Mouse (Mus musculus) heart, adult 2 months (tissue): ENCODE results near the gene Oip5. TPM values are rescaled to one million over a fixed set of nuclear protein-coding genes. Genes with fewer than 3 reads are reported as not detected.

Source experiments
- DNase-seq, 2 experiments: peaks; one replicate each; pipeline ENCODE4 v3.0.0; 2021
- H3K27ac ChIP-seq: fragments of 200-600 bp; 2 replicates; pipeline ENCODE4 v1.8.1; 2022
- H3K27me3 ChIP-seq: fragments of 200-500 bp; 2 replicates; pipeline ENCODE4 v1.6.1; 2012; ENCODE audit warnings: mild to moderate bottlenecking, low read length, inconsistent platforms, mixed read lengths; ENCODE audit not compliant: control insufficient read depth, insufficient read depth
- H3K36me3 ChIP-seq: fragments of 200-500 bp; 2 replicates; pipeline ENCODE4 v1.6.1; 2012; ENCODE audit warnings: low read length, inconsistent platforms; ENCODE audit not compliant: control insufficient read depth, insufficient read depth
- H3K4me1 ChIP-seq: fragments of 200-500 bp; 2 replicates; pipeline ENCODE4 v1.6.1; 2011; ENCODE audit warnings: low read length; ENCODE audit not compliant: control insufficient read depth, insufficient read depth
- H3K4me3 ChIP-seq: fragments of 200-600 bp; 2 replicates; pipeline ENCODE4 v1.8.1; 2022
- H3K79me2 ChIP-seq: fragments of 200-500 bp; replicated peaks from 2 replicates; pipeline ENCODE4 v1.6.1; 2012; ENCODE audit warnings: mild to moderate bottlenecking, inconsistent platforms, low read length, moderate library complexity, mixed read lengths; ENCODE audit not compliant: control insufficient read depth, insufficient read depth
- H3K9ac ChIP-seq: fragments of 200-500 bp; 2 replicates; pipeline ENCODE4 v1.6.1; 2012; ENCODE audit warnings: low read depth, mild to moderate bottlenecking, control low read depth, inconsistent platforms, low read length, mixed read lengths
- CTCF ChIP-seq: fragments of 200-600 bp; IDR thresholded peaks from 2 replicates; pipeline ENCODE4 v1.8.1; 2022; ENCODE audit warnings: antibody characterized with exemption, mild to moderate bottlenecking, moderate library complexity
- EP300 ChIP-seq: fragments of 200-500 bp; IDR thresholded peaks from 2 replicates; pipeline ENCODE4 v1.6.1; 2011; ENCODE audit warnings: low read depth, low read length, control low read depth; ENCODE audit not compliant: insufficient read depth
- POLR2A ChIP-seq: fragments of 200-500 bp; IDR thresholded peaks from 2 replicates; pipeline ENCODE4 v1.6.1; 2011; ENCODE audit warnings: mild to moderate bottlenecking, low read depth, low read length, control low read depth; ENCODE audit not compliant: insufficient read depth
- WGBS: fragments of 180-500 bp; shearing (Covaris S2); methylation state at CpG from one replicate; pipeline ENCODE4 v1.1.7; 2018; 5-methylcytosine and 5-hydroxymethylcytosine counted together
- intact Hi-C: fragments of 180-260 bp; cut with DNase I; formaldehyde crosslinking; loops from one replicate; pipeline ENCODE4 v1.15.1; 2025
- polyA plus RNA-seq: library from polyadenylated mRNA; depleted of rRNA; stranded (reverse); fragments of >200 nt; gene quantifications from 2 replicates; pipeline ENCODE4 v1.2.3, GENCODE M21; 2012
- total RNA-seq, 2 experiments: library from RNA; stranded (reverse); gene quantifications; 2 replicates each; pipeline ENCODE4 v1.2.3; 2021

The Oip5 gene
- total and polyA plus RNA-seq, 3 experiments = 0.16 to 0.37 (median 0.20) TPM

DNA sequence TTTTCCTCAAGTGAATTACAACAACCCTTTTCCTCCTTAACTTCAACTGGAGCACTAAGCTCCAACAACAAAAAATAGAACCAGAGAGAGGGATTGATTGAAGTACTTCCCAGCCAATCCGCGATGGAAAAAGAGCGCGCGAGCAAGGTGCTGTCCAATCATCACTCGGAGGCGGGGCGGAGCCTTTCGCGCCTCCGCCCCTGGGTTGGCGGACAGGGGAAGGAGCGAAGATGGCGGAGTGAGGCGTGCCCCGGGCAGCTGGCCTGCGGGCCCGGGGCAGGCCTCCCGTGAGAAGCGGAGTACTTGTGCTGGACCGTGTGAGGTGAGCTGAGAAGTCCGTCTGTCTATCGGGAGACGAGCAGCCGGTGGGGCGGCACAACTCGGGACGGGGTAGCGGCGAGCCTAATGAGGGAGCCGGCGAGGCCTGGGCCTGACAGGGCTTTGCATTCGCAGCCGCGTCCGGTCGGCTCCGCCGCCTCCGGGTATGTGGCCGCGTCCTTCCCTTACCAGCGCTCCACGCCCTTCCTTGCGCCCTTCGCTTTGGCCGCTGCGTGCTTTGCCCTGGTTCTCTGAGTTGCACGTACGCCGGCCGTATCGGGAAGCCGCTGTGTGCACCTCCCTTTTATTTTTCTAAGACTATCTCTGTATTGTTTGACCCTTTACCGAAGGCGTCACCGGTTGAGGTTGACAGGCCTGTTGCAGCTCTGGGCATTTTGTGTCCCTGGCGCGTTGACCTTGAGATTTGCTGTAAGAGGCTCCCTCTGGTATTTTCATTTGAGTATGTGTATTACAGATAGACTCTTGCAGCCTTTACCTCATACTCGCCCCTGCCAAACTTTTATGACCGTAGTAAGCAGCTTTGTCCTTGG, 23.9 kb downstream of the Oip5 start:
- Histone ChIP-seq H3K4me3 (peak overlapping the region; percentile 77), H3K36me3 (peaks cover 32% of the 10 kb centered on the region), H3K9ac (peak overlapping the region; percentile 95), H3K4me1 (peaks cover 13% of the 10 kb centered on the region), H3K27me3 (no peaks in the 10 kb centered on the region), H3K27ac (peak overlapping the region; percentile 99), H3K79me2 (peaks cover 3% of the 10 kb centered on the region; the same call in 1 of the 2 replicates)
- WGBS = under 1% methylated on average over 61 of the region's 61 CpGs
- DNase-seq = peak; percentile 94 to 96
- intact Hi-C loops = loop anchor here (2.0 kb wide), 2 partner anchors 24 to 48 kb away; partner anchors contain the start of genes Chp1, Exd1, Nusap1 and Oip5
- TF ChIP-seq POLR2A = peak; percentile 90
- no peak for TF ChIP-seq EP300

DNA sequence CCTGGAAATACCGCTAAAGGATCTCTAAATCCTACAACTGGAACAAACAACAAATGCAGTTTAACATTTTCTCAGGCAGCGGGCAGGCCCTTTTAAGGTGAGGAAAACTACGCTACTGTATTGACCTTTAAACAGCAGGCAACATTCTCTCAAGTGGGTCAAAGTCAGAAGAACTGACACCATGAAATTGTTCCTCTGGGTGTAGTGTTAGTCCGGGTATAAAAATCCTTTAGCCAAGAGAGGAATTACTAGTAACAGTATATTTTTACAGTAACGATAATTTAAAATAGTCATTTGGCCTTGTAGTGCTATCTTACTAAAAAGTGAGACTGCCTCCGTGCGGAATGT, 24.5 kb downstream of the Oip5 start:
- 6% methylated on average over 7 of the region's 7 CpGs for WGBS

DNA sequence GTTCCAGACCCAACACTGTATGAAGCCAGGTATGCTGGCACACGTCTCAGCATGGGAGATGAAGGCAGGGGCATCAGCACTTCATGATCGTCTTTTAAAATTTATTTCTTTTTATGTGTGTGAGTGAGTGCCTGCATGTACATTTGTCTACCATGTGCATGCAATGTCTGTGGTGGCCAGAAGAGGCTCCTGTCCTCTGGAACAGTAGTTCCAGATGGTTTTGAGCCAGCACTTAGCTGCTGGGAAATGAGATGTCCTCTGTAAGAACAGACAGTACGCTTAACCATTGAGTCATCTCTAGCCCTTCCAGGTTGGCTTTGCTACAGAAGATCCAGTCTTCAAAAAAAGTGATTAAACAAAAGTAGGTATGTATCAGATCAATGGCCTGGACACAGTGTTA, 27.0 kb downstream of the Oip5 start:
- intact Hi-C loops = no loop called here
- 88% methylated on average over 3 of the region's 3 CpGs for WGBS
- Histone ChIP-seq H3K79me2 (no peaks in the 10 kb centered on the region), H3K27me3 (no peaks in the 10 kb centered on the region), H3K4me3 (no peak overlapping the region), H3K4me1 (peaks cover 4% of the 10 kb centered on the region), H3K27ac (no peak overlapping the region), H3K36me3 (peaks cover 7% of the 10 kb centered on the region), H3K9ac (no peak overlapping the region)
- TF ChIP-seq CTCF (peak; percentile 26), POLR2A (no peak)
- DNase-seq = no peak

More for the DNA sequence above, 24.5 kb downstream of the Oip5 start:
- intact Hi-C loops = loop anchor here (2.0 kb wide), 4 partner anchors 25 to 117 kb away; partner anchors contain the start of genes Chp1, Exd1, Ino80 and Nusap1
- DNase-seq = no peak
- H3K9ac ChIP-seq = peak overlapping the region; percentile 65
- no peak for TF ChIP-seq EP300
- no peak for TF ChIP-seq POLR2A
- TF ChIP-seq CTCF = 0 out of 2 replicates have a peak, but pooled peaks have one; percentile 27
- H3K4me1 ChIP-seq = peaks cover 13% of the 10 kb centered on the region
- H3K36me3 ChIP-seq = peaks cover 27% of the 10 kb centered on the region
- H3K27ac ChIP-seq = peak overlapping the region; percentile 99
- no peaks in the 10 kb centered on the region for H3K27me3 ChIP-seq
- peaks cover 3% of the 10 kb centered on the region; the same call in 1 of the 2 replicates for H3K79me2 ChIP-seq
- H3K4me3 ChIP-seq = peak overlapping the region; percentile 77

DNA sequence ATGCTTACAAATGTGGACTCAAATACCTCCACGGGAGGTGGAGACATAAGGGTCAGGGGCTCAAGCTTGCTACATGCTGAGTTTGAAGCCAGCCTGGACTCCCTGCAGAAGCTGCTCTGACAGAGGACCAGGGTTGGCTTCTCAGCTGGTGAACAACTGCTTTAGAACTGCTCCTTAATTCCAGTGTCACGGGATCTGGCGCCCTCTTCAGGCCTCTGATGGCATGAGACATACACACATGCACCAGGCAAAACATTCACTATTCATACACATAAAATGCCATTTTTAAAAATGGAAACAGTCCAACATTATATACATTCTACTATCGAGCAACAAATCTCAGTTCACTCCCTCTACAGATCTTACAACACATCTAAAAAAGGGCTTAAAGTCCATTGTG, 30.9 kb downstream of the Oip5 start:
- H3K4me1 ChIP-seq = no peaks in the 10 kb centered on the region
- TF ChIP-seq CTCF = peak; percentile 89
- TF ChIP-seq EP300 = peak; percentile 68; the same call in 1 of the 2 replicates
- no peak for TF ChIP-seq POLR2A
- no peaks in the 10 kb centered on the region for H3K79me2 ChIP-seq
- peak; percentile 57 to 69 for DNase-seq
- no peak overlapping the region for H3K27ac ChIP-seq
- no peak overlapping the region for H3K9ac ChIP-seq
- intact Hi-C loops = loop anchor here (2.0 kb wide), 1 partner anchor 45 kb away; no protein-coding TSS in a partner anchor
- H3K27me3 ChIP-seq = no peaks in the 10 kb centered on the region
- 24% methylated on average over 4 of the region's 4 CpGs for WGBS
- no peak overlapping the region for H3K4me3 ChIP-seq
- no peaks in the 10 kb centered on the region for H3K36me3 ChIP-seq

DNA sequence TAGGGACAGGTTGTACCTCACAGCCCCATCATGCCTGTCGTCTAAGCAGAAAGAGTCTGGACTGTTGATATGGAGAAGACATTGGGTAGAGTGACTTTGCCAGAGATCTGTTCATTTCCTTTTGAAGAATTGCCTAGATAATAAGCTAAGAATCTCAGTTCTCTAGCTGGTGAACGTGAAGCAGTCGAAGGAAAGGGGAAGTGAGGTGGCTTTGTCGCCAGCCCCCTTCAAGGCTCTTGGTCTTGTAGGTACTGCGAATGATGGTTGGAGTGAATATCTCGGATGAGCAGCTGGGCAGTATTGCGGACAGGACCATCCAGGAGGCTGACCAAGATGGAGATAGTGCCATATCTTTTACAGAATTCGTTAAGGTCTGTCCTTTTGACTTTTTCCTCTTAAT, 34.0 kb downstream of the Oip5 start:
- no peak overlapping the region for H3K9ac ChIP-seq
- DNase-seq = no peak
- H3K27me3 ChIP-seq = no peaks in the 10 kb centered on the region
- H3K4me1 ChIP-seq = no peaks in the 10 kb centered on the region
- H3K4me3 ChIP-seq = no peak overlapping the region
- H3K36me3 ChIP-seq = no peaks in the 10 kb centered on the region
- intact Hi-C loops = no loop called here
- WGBS = 82% methylated on average over 8 of the region's 8 CpGs
- no peak for TF ChIP-seq POLR2A
- TF ChIP-seq CTCF = no peak
- no peak for TF ChIP-seq EP300
- no peak overlapping the region for H3K27ac ChIP-seq
- H3K79me2 ChIP-seq = no peaks in the 10 kb centered on the region

DNA sequence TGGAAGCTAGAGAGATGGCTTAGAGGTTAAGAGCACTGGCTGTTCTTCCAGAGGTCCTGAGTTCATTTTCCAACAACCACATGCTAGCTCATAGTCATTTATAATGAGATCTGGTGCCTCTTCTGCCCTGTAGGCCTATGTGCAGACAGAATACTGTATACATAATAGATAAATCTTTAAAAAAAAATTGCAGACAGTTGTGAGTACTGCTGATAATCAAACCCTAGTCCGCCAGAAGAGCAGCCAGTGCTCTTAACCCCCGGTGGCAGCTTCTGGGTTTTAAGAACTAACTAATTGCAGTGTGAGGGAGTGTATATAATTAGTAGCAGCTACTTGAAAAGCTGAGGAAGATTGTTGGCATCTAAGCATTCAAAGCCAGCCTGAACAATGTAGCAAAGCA, 34.8 kb downstream of the Oip5 start:
- Histone ChIP-seq H3K36me3 (no peaks in the 10 kb centered on the region), H3K79me2 (no peaks in the 10 kb centered on the region), H3K9ac (no peak overlapping the region), H3K4me1 (no peaks in the 10 kb centered on the region), H3K4me3 (no peak overlapping the region), H3K27me3 (no peaks in the 10 kb centered on the region), H3K27ac (no peak overlapping the region)
- no peak for TF ChIP-seq CTCF
- TF ChIP-seq POLR2A = no peak
- intact Hi-C loops = no loop called here
- WGBS = 60% methylated on average over 2 of the region's 2 CpGs
- no peak for DNase-seq
